Mouse (Mus musculus) neural tube, embryonic 13.5 days (tissue): ENCODE measurements at regions not wholly inside any gene's neighbourhood (a gene's known extent, or its start where the extent isn't known, plus 50 kb on each side); places are given as distances from the start of the nearest gene placed in this dataset.

Source experiments
- ATAC-seq: fragments of 200-750 bp; cut with Nextera tagmentation; 2 replicates; pipeline ENCODE4 v1.8.0; 2017; ENCODE audit warnings: low read depth, mild to moderate bottlenecking, moderate TSS enrichment, moderate library complexity
- H3K27ac ChIP-seq: fragments of 300-500 bp; sonication (generic); replicated peaks from 2 replicates; pipeline ENCODE4 v1.5.1; 2015; ENCODE audit warnings: moderate library complexity, mild to moderate bottlenecking, inconsistent platforms
- H3K27me3 ChIP-seq: fragments of 300-500 bp; sonication (generic); 2 replicates; pipeline ENCODE4 v1.6.1; 2015; ENCODE audit warnings: mild to moderate bottlenecking, inconsistent platforms
- H3K36me3 ChIP-seq: fragments of 300-500 bp; sonication (generic); 2 replicates; pipeline ENCODE4 v1.6.1; 2015; ENCODE audit warnings: mild to moderate bottlenecking, inconsistent platforms
- H3K4me1 ChIP-seq: fragments of 300-500 bp; sonication (generic); replicated peaks from 2 replicates; pipeline ENCODE4 v1.6.1; 2015; ENCODE audit warnings: inconsistent platforms
- H3K4me2 ChIP-seq: fragments of 300-500 bp; sonication (generic); 2 replicates; pipeline ENCODE4 v1.6.1; 2015; ENCODE audit warnings: inconsistent platforms, mild to moderate bottlenecking, moderate library complexity
- H3K4me3 ChIP-seq: fragments of 300-500 bp; sonication (generic); 2 replicates; pipeline ENCODE4 v1.5.1; 2015; ENCODE audit warnings: mild to moderate bottlenecking, inconsistent platforms
- H3K9ac ChIP-seq: fragments of 300-500 bp; sonication (generic); 2 replicates; pipeline ENCODE4 v1.6.1; 2015; ENCODE audit warnings: moderate library complexity, mild to moderate bottlenecking, inconsistent platforms
- H3K9me3 ChIP-seq: fragments of 300-500 bp; sonication (generic); 2 replicates; pipeline ENCODE4 v1.6.1; 2016; ENCODE audit warnings: inconsistent platforms
- WGBS: fragments of 180-500 bp; shearing (Covaris S2); methylation state at CpG from one replicate; pipeline ENCODE4 v1.1.7; 2015; 5-methylcytosine and 5-hydroxymethylcytosine counted together

- Histone ChIP-seq H3K9me3 (no peaks in the 10 kb centered on the region), H3K27ac (0 out of 2 replicates have a peak overlapping the region, but pooled peaks have one; percentile 28), H3K27me3 (peaks cover 54% of the 10 kb centered on the region), H3K4me1 (peaks cover 35% of the 10 kb centered on the region), H3K36me3 (no peaks in the 10 kb centered on the region), H3K4me2 (no peak overlapping the region), H3K9ac (no peak overlapping the region), H3K4me3 (no peak overlapping the region)
- WGBS, result 52% methylated on average over 11 of the region's 11 CpGs
- ATAC-seq, result peak; percentile 52
Measured at GRCm38 (mm10) chr14:118318524-118318923, 51.8 kb downstream of the Gm9376 start.

DNA sequence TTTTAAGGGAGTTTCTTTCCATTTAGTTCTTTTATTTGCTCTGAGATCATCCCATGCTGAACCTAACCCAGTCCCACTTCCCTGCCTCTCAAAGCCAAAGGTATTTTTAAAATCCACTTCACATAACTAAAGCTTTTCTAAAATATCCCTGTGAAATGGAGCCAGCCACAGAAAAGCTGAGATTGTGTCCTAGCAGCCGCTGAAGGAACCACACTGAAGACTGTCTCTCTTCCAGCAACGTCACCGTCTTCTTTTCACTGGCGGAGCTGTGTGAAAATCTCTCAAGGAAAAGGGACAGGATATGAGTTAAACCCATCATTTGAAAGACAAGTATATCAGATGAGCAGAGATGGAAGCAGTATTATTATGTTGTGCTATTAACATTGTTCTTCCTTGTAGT lies 53.3 kb downstream of the Gm9376 start:
- no peak overlapping the region for H3K4me3 ChIP-seq
- H3K9ac ChIP-seq, result no peak overlapping the region
- no peak overlapping the region for H3K4me2 ChIP-seq
- no peak overlapping the region for H3K27ac ChIP-seq
- H3K27me3 ChIP-seq, result peaks cover 67% of the 10 kb centered on the region
- 90% methylated on average over 4 of the region's 4 CpGs for WGBS
- no peaks in the 10 kb centered on the region for H3K36me3 ChIP-seq
- no peaks in the 10 kb centered on the region for H3K9me3 ChIP-seq
- peaks cover 35% of the 10 kb centered on the region for H3K4me1 ChIP-seq
- ATAC-seq, result no peak

DNA sequence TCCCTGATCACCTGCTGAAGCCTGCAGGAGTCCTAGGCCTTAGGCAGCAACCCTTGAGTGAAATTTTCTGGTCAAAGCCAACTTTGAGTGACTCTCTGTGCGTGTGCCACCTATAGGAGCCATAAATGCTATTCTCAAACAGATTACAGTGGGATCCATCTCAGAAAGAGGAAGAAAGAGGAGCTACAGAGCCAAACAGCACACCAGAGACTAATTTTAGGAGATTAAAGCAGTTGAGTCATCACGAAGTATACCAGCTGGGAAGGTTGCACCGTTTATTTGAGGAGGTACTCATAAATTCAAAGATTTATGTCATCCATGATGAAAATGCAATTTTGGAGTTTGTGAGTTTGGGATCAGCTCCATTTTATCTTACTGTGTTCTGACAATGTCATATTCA lies 54.3 kb downstream of the Gm9376 start:
- Histone ChIP-seq H3K36me3 (no peaks in the 10 kb centered on the region), H3K4me2 (no peak overlapping the region), H3K27ac (no peak overlapping the region), H3K4me3 (no peak overlapping the region), H3K9ac (no peak overlapping the region), H3K27me3 (peaks cover 76% of the 10 kb centered on the region), H3K9me3 (no peaks in the 10 kb centered on the region), H3K4me1 (peaks cover 35% of the 10 kb centered on the region)
- ATAC-seq, result no peak
- WGBS, result 55% methylated on average over 3 of the region's 3 CpGs

DNA sequence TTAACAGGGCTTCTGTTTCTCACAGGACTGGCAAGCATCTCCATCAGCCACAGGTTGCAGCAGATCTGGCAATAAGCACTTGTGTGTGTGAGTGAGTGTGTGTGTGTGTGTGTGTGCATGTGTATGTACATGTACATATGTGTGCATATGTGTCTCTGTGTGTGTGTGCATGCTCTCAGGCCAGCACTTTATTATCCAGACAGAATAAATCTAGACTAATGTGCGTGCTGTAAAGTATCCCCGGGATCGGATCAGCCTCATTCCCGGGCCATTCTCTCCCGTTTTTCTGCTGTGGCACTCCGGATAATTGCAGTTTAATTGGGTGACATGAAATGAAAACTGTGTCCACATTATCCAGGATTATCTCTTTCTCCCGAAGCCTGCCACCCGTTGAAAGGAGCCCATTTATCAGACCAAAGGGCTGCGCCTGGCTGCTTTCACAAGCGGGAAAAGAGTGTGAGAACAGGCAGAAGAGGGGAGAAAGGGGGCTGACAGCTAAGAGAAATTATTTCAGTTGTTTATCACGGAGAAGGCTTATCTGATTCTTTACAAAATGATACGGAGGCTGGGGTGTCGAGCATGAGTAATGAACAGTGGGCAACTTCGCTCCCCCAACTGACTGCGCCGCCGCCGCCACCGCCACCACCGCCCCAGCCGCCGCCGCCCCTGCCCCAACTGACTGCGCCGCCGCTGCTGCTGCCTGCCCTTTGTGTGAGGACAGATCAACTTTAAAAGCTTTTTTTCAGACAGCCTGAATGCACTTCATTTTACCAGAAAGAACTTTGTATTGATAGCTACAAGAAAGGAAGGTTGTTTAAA lies 55.5 kb downstream of the Gm9376 start:
- Histone ChIP-seq H3K4me1 (peaks cover 33% of the 10 kb centered on the region), H3K27ac (no peak overlapping the region), H3K4me3 (peak overlapping the region; percentile 31), H3K9ac (peak overlapping the region; percentile 55), H3K9me3 (no peaks in the 10 kb centered on the region), H3K4me2 (peak overlapping the region; percentile 59), H3K36me3 (no peaks in the 10 kb centered on the region), H3K27me3 (peaks cover 79% of the 10 kb centered on the region)
- ATAC-seq, result peak; percentile 38; the same call in 1 of the 2 replicates
- 7% methylated on average over 26 of the region's 26 CpGs for WGBS

DNA sequence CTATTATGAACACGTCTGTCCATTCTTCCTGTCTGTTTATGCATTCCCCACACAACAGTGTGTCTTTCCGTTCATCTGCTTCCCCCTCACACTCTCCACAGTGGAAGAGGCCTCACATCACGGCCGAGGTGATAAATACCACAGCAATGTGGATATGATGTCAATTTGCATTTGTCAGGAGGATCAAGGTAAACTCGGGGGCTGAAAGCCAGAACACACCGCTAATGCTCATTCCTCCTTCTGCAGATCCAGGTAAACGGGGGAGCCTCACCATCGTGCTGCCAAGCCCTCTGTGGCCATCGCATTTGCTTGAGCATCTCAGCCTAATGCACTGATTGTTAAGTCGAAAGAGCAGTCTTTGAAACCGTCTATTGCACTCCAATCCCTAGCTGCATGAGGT lies 56.1 kb downstream of the Gm9376 start:
- ATAC-seq, result no peak
- Histone ChIP-seq H3K27ac (0 out of 2 replicates have a peak overlapping the region, but pooled peaks have one; percentile 33), H3K9ac (peak overlapping the region; percentile 55), H3K4me3 (peak overlapping the region; percentile 31), H3K4me1 (peaks cover 29% of the 10 kb centered on the region), H3K4me2 (peak overlapping the region; percentile 59), H3K36me3 (no peaks in the 10 kb centered on the region), H3K9me3 (no peaks in the 10 kb centered on the region), H3K27me3 (peaks cover 74% of the 10 kb centered on the region)
- WGBS, result 7% methylated on average over 11 of the region's 11 CpGs

DNA sequence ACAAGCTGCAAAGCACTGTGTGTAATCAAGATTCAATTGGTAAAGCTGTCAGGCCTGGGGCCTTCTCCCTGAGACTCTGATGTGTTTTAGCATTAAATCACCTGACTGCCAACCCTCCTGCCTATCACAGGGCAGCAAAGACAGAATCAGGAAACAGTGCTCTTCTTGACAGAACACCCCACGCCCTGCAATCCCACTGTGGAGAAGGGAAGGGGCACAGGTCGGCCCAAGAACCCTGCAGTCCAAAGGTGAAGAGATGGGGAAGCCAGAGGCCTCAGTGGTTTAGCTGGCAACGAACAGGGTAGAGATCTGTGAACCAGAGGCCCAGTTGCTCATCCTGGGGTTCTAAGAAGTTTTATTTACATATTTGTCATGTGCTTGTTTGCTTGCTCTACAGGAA lies 71.3 kb downstream of the Gm9376 start:
- WGBS, result 89% methylated on average over 3 of the region's 3 CpGs
- Histone ChIP-seq H3K4me1 (no peaks in the 10 kb centered on the region), H3K9me3 (no peaks in the 10 kb centered on the region), H3K27ac (no peak overlapping the region), H3K9ac (no peak overlapping the region), H3K4me3 (no peak overlapping the region), H3K27me3 (no peaks in the 10 kb centered on the region), H3K36me3 (no peaks in the 10 kb centered on the region), H3K4me2 (no peak overlapping the region)
- no peak for ATAC-seq

GRCm38 (mm10) chr14:118362931-118363330 lies 96.2 kb downstream of the Gm9376 start:
- no peaks in the 10 kb centered on the region for H3K9me3 ChIP-seq
- H3K4me2 ChIP-seq, result peak overlapping the region; percentile 46
- H3K27ac ChIP-seq, result peak overlapping the region; percentile 78
- H3K4me1 ChIP-seq, result peaks cover 35% of the 10 kb centered on the region
- H3K36me3 ChIP-seq, result no peaks in the 10 kb centered on the region
- ATAC-seq, result peak; percentile 38; the same call in 1 of the 2 replicates
- peak overlapping the region; percentile 17; the same call in 1 of the 2 replicates for H3K4me3 ChIP-seq
- 0 out of 2 replicates have a peak, but pooled peaks cover 6% of the 10 kb centered on the region for H3K27me3 ChIP-seq
- 26% methylated on average over 11 of the region's 11 CpGs for WGBS
- H3K9ac ChIP-seq, result no peak overlapping the region

DNA sequence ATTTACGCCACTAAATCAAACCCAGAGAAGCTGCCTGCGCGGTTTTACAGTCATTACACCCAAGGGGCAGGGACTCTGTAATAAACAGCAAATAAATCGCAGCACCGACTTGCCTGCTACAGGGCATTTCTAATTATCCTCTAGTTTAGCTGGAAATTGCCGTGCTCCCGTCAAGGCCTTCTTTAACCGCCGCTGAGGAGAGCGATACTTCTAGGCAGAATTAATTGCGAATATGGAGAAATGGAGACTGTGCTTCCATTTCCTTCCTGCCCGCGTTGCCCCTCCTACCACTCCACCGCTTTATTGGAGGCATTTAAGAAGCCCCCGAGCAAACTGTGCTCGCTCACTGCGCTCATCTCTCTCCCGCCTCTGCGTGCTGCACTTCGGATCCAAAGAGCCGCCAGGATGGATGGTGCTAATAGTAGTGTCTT lies 96.6 kb downstream of the Gm9376 start:
- ATAC-seq, result peak; percentile 83
- Histone ChIP-seq H3K9ac (peak overlapping the region; percentile 47), H3K36me3 (no peaks in the 10 kb centered on the region), H3K9me3 (no peaks in the 10 kb centered on the region), H3K4me2 (peak overlapping the region; percentile 46), H3K4me3 (peak overlapping the region; percentile 17), H3K4me1 (peaks cover 40% of the 10 kb centered on the region), H3K27me3 (0 out of 2 replicates have a peak, but pooled peaks cover 6% of the 10 kb centered on the region), H3K27ac (peak overlapping the region; percentile 78)
- WGBS, result 19% methylated on average over 21 of the region's 21 CpGs

DNA sequence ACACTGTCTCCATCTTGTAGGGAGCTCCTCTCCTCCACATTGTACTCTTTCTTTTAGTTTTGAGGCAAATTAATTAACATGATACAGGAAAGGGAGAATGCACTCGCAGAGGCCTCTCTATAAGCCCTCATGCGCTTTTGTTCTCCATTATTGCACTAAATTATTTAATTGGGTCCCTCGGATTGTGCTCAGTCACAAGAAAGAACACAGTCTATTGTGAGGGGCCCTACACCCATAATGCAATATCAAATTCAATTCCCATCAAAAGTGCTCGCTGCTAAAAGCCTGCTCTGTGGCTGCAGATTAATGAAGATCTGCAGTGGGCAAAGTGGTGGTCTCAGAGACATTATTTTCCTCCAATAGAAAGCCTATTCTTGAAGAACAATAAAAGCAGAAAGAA lies 99.8 kb downstream of the Gm9376 start:
- Histone ChIP-seq H3K4me2 (no peak overlapping the region), H3K9ac (no peak overlapping the region), H3K9me3 (no peaks in the 10 kb centered on the region), H3K4me1 (peaks cover 56% of the 10 kb centered on the region), H3K4me3 (no peak overlapping the region), H3K27me3 (peaks cover 14% of the 10 kb centered on the region; the same call in 1 of the 2 replicates), H3K27ac (no peak overlapping the region), H3K36me3 (no peaks in the 10 kb centered on the region)
- no peak for ATAC-seq
- WGBS, result 37% methylated on average over 4 of the region's 4 CpGs

GRCm38 (mm10) chr14:118368619-118369431 lies 102.1 kb downstream of the Gm9376 start:
- peak overlapping the region; percentile 36 for H3K4me2 ChIP-seq
- peaks cover 36% of the 10 kb centered on the region for H3K4me1 ChIP-seq
- peak overlapping the region; percentile 32; the same call in 1 of the 2 replicates for H3K9ac ChIP-seq
- H3K4me3 ChIP-seq, result no peak overlapping the region
- peaks cover 16% of the 10 kb centered on the region; the same call in 1 of the 2 replicates for H3K27me3 ChIP-seq
- H3K36me3 ChIP-seq, result no peaks in the 10 kb centered on the region
- 4% methylated on average over 9 of the region's 9 CpGs for WGBS
- H3K27ac ChIP-seq, result no peak overlapping the region
- ATAC-seq, result peak; percentile 45; the same call in 1 of the 2 replicates
- H3K9me3 ChIP-seq, result no peaks in the 10 kb centered on the region

GRCm38 (mm10) chr14:118371336-118371735 lies 104.6 kb downstream of the Gm9376 start:
- no peak for ATAC-seq
- no peaks in the 10 kb centered on the region for H3K9me3 ChIP-seq
- peaks cover 26% of the 10 kb centered on the region for H3K4me1 ChIP-seq
- H3K4me3 ChIP-seq, result no peak overlapping the region
- 97% methylated on average over 15 of the region's 15 CpGs for WGBS
- H3K9ac ChIP-seq, result no peak overlapping the region
- no peaks in the 10 kb centered on the region for H3K36me3 ChIP-seq
- H3K4me2 ChIP-seq, result no peak overlapping the region
- no peak overlapping the region for H3K27ac ChIP-seq
- peaks cover 10% of the 10 kb centered on the region; the same call in 1 of the 2 replicates for H3K27me3 ChIP-seq
